Mouse (Mus musculus) embryo, embryonic 11 days (tissue): ENCODE results near the gene Ncapd2.
A peak's percentile ranks its signal among the peaks of the same experiment; 100 is the strongest.

Experiments used
- DNase-seq: peaks from one replicate; pipeline ENCODE4 v3.0.0-alpha.2; 2015

The Ncapd2 gene

DNA sequence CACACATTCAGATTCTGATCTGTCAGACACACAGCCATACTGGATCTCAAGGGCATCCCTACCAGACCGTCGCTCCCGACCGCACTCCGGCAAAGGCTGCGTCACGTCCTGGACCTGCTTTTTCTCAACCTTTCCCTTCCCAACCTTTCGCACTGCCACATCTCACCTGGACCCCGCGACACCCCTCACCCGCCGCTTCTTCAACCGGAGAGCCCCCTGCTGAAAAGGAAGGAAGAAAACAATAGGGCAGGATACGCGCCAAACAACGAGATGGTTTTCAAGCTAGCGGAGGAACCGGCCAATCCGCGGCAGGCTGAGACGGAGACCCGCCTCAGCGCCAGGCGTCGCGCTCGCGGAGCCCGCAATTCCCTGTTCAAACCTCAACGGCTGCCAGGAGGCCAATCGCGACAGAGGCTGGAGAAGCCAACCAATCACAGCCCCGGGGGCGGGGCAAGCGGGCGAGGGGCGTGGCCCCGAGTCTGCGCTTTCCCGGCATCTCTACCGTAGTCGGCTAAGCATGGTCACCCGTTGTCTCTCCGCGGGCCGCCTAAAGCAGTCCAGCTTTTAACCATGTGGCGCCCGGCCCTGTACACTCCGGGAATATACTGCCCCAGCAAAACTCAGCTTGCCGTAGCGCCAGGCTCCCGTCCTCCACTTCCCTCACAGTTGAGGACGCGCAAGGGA, at the start of gene Ncapd2, which contains the start of gene Mrpl51:
TSS of gene Ncapd2 (minus strand) at position 370 of the 684 bp plus-strand sequence.
TSS of gene Mrpl51 (plus strand) at position 470 of the 684 bp plus-strand sequence.
- peak; percentile 99 for DNase-seq

DNA sequence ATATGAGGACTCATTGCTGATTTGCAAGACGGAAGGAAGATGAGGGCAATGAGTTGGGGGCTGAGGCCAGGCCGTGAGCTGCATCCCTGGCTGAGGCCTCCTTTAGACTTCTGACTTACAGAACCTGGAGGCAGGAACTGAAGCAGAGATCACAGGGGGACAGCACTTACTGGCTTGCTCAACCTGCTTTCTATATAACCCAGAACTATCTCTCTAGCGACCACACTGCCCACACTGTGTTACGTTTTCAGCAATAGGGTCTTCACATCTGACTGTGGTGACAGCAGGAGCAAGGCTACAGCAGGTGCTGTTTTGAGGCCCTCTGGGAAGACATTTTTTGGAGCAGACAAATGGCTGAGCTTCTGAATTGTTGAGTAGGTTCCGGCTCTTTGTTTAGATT, 49.1 kb upstream of the Ncapd2 start:
- DNase-seq = no peak

GRCm38 (mm10) chr6:125239547-125239946, 48.0 kb upstream of the Ncapd2 start:
- DNase-seq = no peak

GRCm38 (mm10) chr6:125238396-125238795, 46.9 kb upstream of the Ncapd2 start:
- no peak for DNase-seq

DNA sequence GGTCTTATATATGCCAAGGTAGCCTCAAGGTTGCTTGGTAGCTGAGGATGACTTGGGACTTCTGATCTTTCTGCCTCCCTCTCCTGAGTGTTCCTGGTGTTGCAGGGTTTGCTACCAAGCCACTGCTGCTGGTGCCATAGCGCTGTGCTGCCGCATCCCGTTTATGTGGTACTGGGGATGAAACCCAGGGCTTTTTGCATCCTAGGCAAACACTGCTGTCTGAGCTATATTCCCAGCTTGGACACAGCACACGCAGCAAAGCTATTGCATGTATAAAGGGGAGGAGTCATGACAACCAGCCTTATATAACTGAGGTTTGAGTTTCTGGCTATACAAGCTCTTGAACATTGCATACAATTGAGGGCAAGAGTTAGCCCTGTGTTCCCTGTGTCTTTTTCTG, 45.9 kb upstream of the Ncapd2 start:
- no peak for DNase-seq

DNA sequence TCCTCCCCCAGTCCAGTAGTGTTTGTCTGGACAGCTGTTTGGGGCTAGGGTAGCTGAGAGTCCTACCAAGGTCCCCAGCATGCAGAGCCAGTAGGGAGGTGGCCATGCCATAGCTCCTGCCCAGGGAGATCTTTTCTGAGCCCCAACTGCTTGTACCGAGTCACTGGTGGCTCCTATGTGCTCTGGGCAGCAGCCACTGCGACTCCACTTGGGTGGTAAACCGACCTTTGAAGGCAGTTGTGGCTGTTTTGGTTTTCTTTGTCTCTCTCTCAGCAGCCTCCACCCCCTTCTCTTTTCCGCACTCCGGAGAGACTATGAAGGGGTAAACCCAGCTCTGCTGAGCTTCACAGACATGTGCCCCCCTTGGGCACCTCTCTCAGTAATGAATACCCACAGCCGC, 45.3 kb upstream of the Ncapd2 start, which contains the start of gene Cd27:
TSS of gene Cd27 (minus strand) at position 229 of the 400 bp plus-strand sequence.
- DNase-seq = no peak

- no peak for DNase-seq
These were observed 44.8 kb upstream of the Ncapd2 start for GRCm38 (mm10) chr6:125236341-125236740.

GRCm38 (mm10) chr6:125234520-125234828, 43.0 kb upstream of the Ncapd2 start:
- peak; percentile 6 for DNase-seq

GRCm38 (mm10) chr6:125233816-125234519, 42.5 kb upstream of the Ncapd2 start:
- DNase-seq = no peak

DNA sequence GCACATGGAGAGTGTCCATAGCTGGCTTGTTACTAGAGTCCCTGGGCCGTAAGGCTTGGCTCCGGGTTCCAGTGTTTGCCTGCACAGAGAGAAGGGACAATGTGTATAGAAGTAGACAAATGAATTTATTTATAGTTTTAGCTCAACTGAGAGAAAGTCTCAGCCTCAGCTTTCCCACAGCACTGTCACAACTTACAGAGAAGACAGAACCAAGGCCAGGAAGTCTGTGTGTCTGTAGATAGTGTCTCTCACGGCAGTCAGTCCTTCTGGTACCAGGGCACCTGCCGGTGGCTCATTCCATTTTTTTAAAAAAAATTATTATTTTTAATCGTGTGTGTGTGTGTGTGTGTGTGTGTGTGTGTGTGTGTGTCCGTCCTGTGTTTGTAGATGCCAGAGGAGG, 41.0 kb upstream of the Ncapd2 start:
- DNase-seq = no peak

DNA sequence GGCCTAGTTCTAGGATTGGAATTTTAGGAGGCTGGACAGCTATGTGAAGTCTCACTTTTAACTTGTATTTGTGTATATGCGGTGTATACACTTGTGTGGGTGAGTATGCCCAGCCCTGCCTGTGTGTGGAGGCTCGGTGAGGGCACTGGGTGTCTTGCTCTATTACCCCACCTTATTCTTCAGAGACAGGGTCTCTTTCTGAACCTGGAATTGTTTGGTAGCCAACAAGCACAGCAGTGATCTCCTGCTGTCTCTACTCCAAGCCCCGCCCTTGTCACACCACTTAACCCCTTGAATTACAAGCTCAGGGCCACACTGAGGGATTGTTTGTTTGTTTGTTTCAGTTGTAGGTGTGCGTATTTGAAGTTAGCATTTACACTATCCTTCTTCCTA, 40.5 kb upstream of the Ncapd2 start:
- no peak for DNase-seq

GRCm38 (mm10) chr6:125231117-125232044, 39.9 kb upstream of the Ncapd2 start, which contains the start of gene Tapbpl:
TSS of gene Tapbpl (minus strand) at chr6:125231860.
- DNase-seq = peak; percentile 76

DNA sequence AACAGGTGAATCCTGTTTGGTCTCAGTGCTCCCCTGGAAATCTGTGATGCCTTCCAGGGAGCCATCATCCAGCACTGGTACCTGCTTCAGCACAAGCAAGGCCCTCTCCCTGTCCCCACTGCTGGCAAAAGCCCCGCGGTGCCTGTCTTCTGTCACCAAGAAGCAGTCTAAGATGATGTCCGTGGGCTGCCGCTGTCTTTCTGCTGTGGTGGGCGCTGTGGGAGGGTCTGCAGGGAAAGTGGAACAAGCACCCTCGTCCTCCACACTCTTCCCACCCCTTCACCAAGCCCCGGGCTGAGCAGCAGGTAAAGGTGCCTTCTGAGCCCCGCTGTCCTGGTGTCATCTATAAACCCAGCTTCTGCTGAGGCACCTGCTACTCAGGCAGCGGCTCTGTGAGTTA, 39.1 kb upstream of the Ncapd2 start:
- no peak for DNase-seq

- DNase-seq = no peak
These were observed 34.1 kb upstream of the Ncapd2 start for GRCm38 (mm10) chr6:125225518-125226115.

GRCm38 (mm10) chr6:125222577-125222976, 31.1 kb upstream of the Ncapd2 start:
- no peak for DNase-seq

GRCm38 (mm10) chr6:125222146-125222545, 30.6 kb upstream of the Ncapd2 start:
- DNase-seq = no peak

- no peak for DNase-seq
These were observed 29.7 kb upstream of the Ncapd2 start for GRCm38 (mm10) chr6:125221115-125221745.

- peak; percentile 69 for DNase-seq
These were observed 27.5 kb upstream of the Ncapd2 start for GRCm38 (mm10) chr6:125218963-125219362.

GRCm38 (mm10) chr6:125217899-125218298, 26.4 kb upstream of the Ncapd2 start:
- no peak for DNase-seq

DNA sequence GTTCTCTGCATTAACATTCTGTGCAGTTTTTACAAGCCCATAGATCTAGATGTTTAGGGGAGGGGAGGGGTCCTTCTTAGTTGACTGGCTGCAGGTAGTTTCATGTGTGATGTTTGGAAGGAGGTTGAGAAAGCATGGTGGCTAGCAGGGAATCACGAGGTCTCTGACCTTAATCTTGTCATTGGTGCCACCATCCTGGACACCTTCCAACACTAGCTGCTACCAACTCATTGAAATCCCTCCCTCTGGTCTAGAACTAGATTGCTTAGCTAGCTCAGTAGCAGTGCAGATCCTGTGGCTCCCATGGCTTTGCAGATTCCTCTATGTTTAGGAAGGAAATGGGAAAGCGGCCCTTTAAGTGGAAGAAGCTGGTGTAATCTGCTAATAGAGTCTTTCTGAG, 25.4 kb upstream of the Ncapd2 start:
- DNase-seq = no peak

GRCm38 (mm10) chr6:125215148-125215954, 23.9 kb upstream of the Ncapd2 start, which contains the start of gene Vamp1:
TSS of gene Vamp1 (plus strand) at chr6:125215551.
- DNase-seq = peak; percentile 97
